Mouse (Mus musculus) liver, embryonic 13.5 days (tissue): ENCODE measurements around the gene Fbxo24. TPM values are rescaled to one million over a fixed set of nuclear protein-coding genes. Genes with fewer than 3 reads are reported as not detected.

Experiments
- ATAC-seq: fragments of 200-750 bp; cut with Nextera tagmentation; 2 replicates; pipeline ENCODE4 v1.8.0; 2017; ENCODE audit warnings: low read depth, mild to moderate bottlenecking, moderate number of reproducible peaks, moderate library complexity
- DNase-seq: peaks from one replicate; pipeline ENCODE4 v3.0.0; 2022
- H3K27ac ChIP-seq: fragments of 300-500 bp; sonication (generic); 2 replicates; pipeline ENCODE4 v1.5.1; 2015; ENCODE audit warnings: moderate library complexity, mild to moderate bottlenecking, inconsistent platforms
- H3K27me3 ChIP-seq: fragments of 300-500 bp; sonication (generic); 2 replicates; pipeline ENCODE4 v1.6.1; 2015; ENCODE audit warnings: mild to moderate bottlenecking, inconsistent platforms
- H3K36me3 ChIP-seq: fragments of 300-500 bp; sonication (generic); 2 replicates; pipeline ENCODE4 v1.6.1; 2015; ENCODE audit warnings: mild to moderate bottlenecking, inconsistent platforms
- H3K4me1 ChIP-seq: fragments of 300-500 bp; sonication (generic); replicated peaks from 2 replicates; pipeline ENCODE4 v1.6.1; 2015; ENCODE audit warnings: inconsistent platforms
- H3K4me2 ChIP-seq: fragments of 300-500 bp; sonication (generic); 2 replicates; pipeline ENCODE4 v1.6.1; 2015; ENCODE audit warnings: inconsistent platforms, mild to moderate bottlenecking, moderate library complexity
- H3K4me3 ChIP-seq: fragments of 300-500 bp; sonication (generic); replicated peaks from 2 replicates; pipeline ENCODE4 v1.5.1; 2015; ENCODE audit warnings: mild to moderate bottlenecking, inconsistent platforms
- H3K9ac ChIP-seq: fragments of 300-500 bp; sonication (generic); 2 replicates; pipeline ENCODE4 v1.6.1; 2015; ENCODE audit warnings: mild to moderate bottlenecking, inconsistent platforms
- H3K9me3 ChIP-seq: fragments of 300-500 bp; sonication (generic); replicated peaks from 2 replicates; pipeline ENCODE4 v1.6.1; 2016; ENCODE audit warnings: inconsistent platforms
- WGBS: fragments of 180-500 bp; shearing (Covaris S2); methylation state at CpG from one replicate; pipeline ENCODE4 v1.1.7; 2015; ENCODE audit not compliant: insufficient replicate concordance; 5-methylcytosine and 5-hydroxymethylcytosine counted together
- polyA plus RNA-seq: library from polyadenylated mRNA; unstranded; fragments of >200 nt; fragmentation: Nextera tagmentation; extraction: Ambion mirVana; gene quantifications from 2 replicates; pipeline ENCODE4 v1.2.1, GENCODE M21; 2015

Gene Fbxo24
- polyA plus RNA-seq, 1 experiment from 2014 or later, result not detected

- Histone ChIP-seq H3K4me2 (no peak within 1 kb of the TSS), H3K4me1 (peaks cover 45% of the 10 kb centered on the region), H3K4me3 (no peak within 1 kb of the TSS), H3K27me3 (peaks cover 12% of the 10 kb centered on the region), H3K9me3 (no peaks in the 10 kb centered on the region), H3K9ac (no peak within 1 kb of the TSS), H3K27ac (no peak within 1 kb of the TSS), H3K36me3 (no peaks in the 10 kb centered on the region)
- ATAC-seq (no peak), DNase-seq (no peak)
- 48% methylated on average over 11 of the region's 11 CpGs for WGBS
These were observed 15.3 kb downstream of the Fbxo24 start, which contains the start of gene Pcolce for GRCm38 (mm10) chr5:137613550-137613949. Gene Pcolce (minus strand): TSS chr5:137613784.

- Histone ChIP-seq H3K4me1 (peaks cover 50% of the 10 kb centered on the region), H3K4me2 (no peak overlapping the region), H3K4me3 (no peak overlapping the region), H3K27ac (no peak overlapping the region), H3K9me3 (no peaks in the 10 kb centered on the region), H3K36me3 (no peaks in the 10 kb centered on the region), H3K9ac (no peak overlapping the region), H3K27me3 (peaks cover 17% of the 10 kb centered on the region)
- WGBS, result 68% methylated on average over 5 of the region's 5 CpGs
- ATAC-seq, result no peak
- DNase-seq, result no peak
These were observed 15.7 kb downstream of the Fbxo24 start for GRCm38 (mm10) chr5:137613076-137613475.

- Histone ChIP-seq H3K36me3 (peaks cover 4% of the 10 kb centered on the region; the same call in 1 of the 2 replicates), H3K9ac (0 out of 2 replicates have a peak overlapping the region, but pooled peaks have one; percentile 4), H3K4me2 (peak overlapping the region; percentile 32), H3K27me3 (peaks cover 20% of the 10 kb centered on the region), H3K9me3 (no peaks in the 10 kb centered on the region), H3K4me1 (peaks cover 52% of the 10 kb centered on the region), H3K4me3 (peak overlapping the region; percentile 16; the same call in 1 of the 2 replicates), H3K27ac (peak overlapping the region; percentile 74)
- DNase-seq, result no peak
- peak; percentile 46 for ATAC-seq
- WGBS, result 24% methylated on average over 6 of the region's 6 CpGs
These were observed 17.6 kb downstream of the Fbxo24 start for GRCm38 (mm10) chr5:137611245-137611602.

GRCm38 (mm10) chr5:137610548-137611244, 18.1 kb downstream of the Fbxo24 start:
- WGBS, result 30% methylated on average over 12 of the region's 12 CpGs
- DNase-seq (no peak), ATAC-seq (no peak)
- H3K27ac ChIP-seq, result peak overlapping the region; percentile 74
- H3K4me3 ChIP-seq, result peak overlapping the region; percentile 16
- H3K9ac ChIP-seq, result peak overlapping the region; percentile 29; the same call in 1 of the 2 replicates
- peaks cover 4% of the 10 kb centered on the region; the same call in 1 of the 2 replicates for H3K36me3 ChIP-seq
- peak overlapping the region; percentile 32 for H3K4me2 ChIP-seq
- H3K4me1 ChIP-seq, result peaks cover 57% of the 10 kb centered on the region
- H3K9me3 ChIP-seq, result no peaks in the 10 kb centered on the region
- H3K27me3 ChIP-seq, result peaks cover 20% of the 10 kb centered on the region

GRCm38 (mm10) chr5:137610056-137610455, 18.7 kb downstream of the Fbxo24 start:
- H3K4me3 ChIP-seq, result peak overlapping the region; percentile 16
- H3K27ac ChIP-seq, result 0 out of 2 replicates have a peak overlapping the region, but pooled peaks have one; percentile 13
- peaks cover 64% of the 10 kb centered on the region for H3K4me1 ChIP-seq
- no peak for DNase-seq
- H3K36me3 ChIP-seq, result peaks cover 7% of the 10 kb centered on the region; the same call in 1 of the 2 replicates
- peak overlapping the region; percentile 29; the same call in 1 of the 2 replicates for H3K9ac ChIP-seq
- 82% methylated on average over 4 of the region's 4 CpGs for WGBS
- peaks cover 20% of the 10 kb centered on the region for H3K27me3 ChIP-seq
- H3K4me2 ChIP-seq, result peak overlapping the region; percentile 32
- H3K9me3 ChIP-seq, result no peaks in the 10 kb centered on the region
- no peak for ATAC-seq

GRCm38 (mm10) chr5:137609292-137609691, 19.5 kb downstream of the Fbxo24 start:
- DNase-seq (no peak), ATAC-seq (no peak)
- no peak overlapping the region for H3K4me2 ChIP-seq
- no peak overlapping the region for H3K4me3 ChIP-seq
- peaks cover 71% of the 10 kb centered on the region for H3K4me1 ChIP-seq
- peaks cover 7% of the 10 kb centered on the region; the same call in 1 of the 2 replicates for H3K36me3 ChIP-seq
- no peaks in the 10 kb centered on the region for H3K9me3 ChIP-seq
- H3K27me3 ChIP-seq, result peaks cover 20% of the 10 kb centered on the region
- no peak overlapping the region for H3K27ac ChIP-seq
- no peak overlapping the region for H3K9ac ChIP-seq
- 55% methylated on average over 3 of the region's 3 CpGs for WGBS

- 0 out of 2 replicates have a peak overlapping the region, but pooled peaks have one; percentile 9 for H3K9ac ChIP-seq
- ATAC-seq, result no peak
- H3K27ac ChIP-seq, result no peak overlapping the region; the same call in 1 of the 2 replicates
- no peak overlapping the region for H3K4me3 ChIP-seq
- H3K4me1 ChIP-seq, result peaks cover 75% of the 10 kb centered on the region
- peaks cover 20% of the 10 kb centered on the region for H3K27me3 ChIP-seq
- peaks cover 7% of the 10 kb centered on the region; the same call in 1 of the 2 replicates for H3K36me3 ChIP-seq
- 0 out of 2 replicates have a peak overlapping the region, but pooled peaks have one; percentile 10 for H3K4me2 ChIP-seq
- DNase-seq, result no peak
- no peaks in the 10 kb centered on the region for H3K9me3 ChIP-seq
- 45% methylated on average over 22 of the region's 23 CpGs for WGBS
These were observed 20.1 kb downstream of the Fbxo24 start for GRCm38 (mm10) chr5:137608654-137609190.

GRCm38 (mm10) chr5:137607860-137608653, 20.7 kb downstream of the Fbxo24 start:
- Histone ChIP-seq H3K27ac (no peak overlapping the region; the same call in 1 of the 2 replicates), H3K27me3 (peaks cover 20% of the 10 kb centered on the region), H3K4me1 (peaks cover 76% of the 10 kb centered on the region), H3K4me3 (no peak overlapping the region), H3K36me3 (peaks cover 7% of the 10 kb centered on the region; the same call in 1 of the 2 replicates), H3K4me2 (0 out of 2 replicates have a peak overlapping the region, but pooled peaks have one; percentile 10), H3K9ac (0 out of 2 replicates have a peak overlapping the region, but pooled peaks have one; percentile 15), H3K9me3 (no peaks in the 10 kb centered on the region)
- DNase-seq (no peak), ATAC-seq (no peak)
- WGBS, result 41% methylated on average over 26 of the region's 26 CpGs

GRCm38 (mm10) chr5:137601365-137601729, 27.5 kb downstream of the Fbxo24 start:
- ATAC-seq (no peak), DNase-seq (peak; percentile 32)
- Histone ChIP-seq H3K27me3 (no peaks in the 10 kb centered on the region), H3K4me1 (peaks cover 80% of the 10 kb centered on the region), H3K4me3 (peak overlapping the region; percentile 83), H3K4me2 (peak overlapping the region; percentile 100), H3K36me3 (peaks cover 19% of the 10 kb centered on the region), H3K9ac (peak overlapping the region; percentile 78), H3K9me3 (no peaks in the 10 kb centered on the region), H3K27ac (peak overlapping the region; percentile 85)
- under 1% methylated on average over 22 of the region's 22 CpGs for WGBS

- Histone ChIP-seq H3K4me2 (peak within 1 kb of the TSS; percentile 100), H3K4me3 (peak within 1 kb of the TSS; percentile 83), H3K27ac (peak within 1 kb of the TSS; percentile 91), H3K36me3 (peaks cover 19% of the 10 kb centered on the region), H3K4me1 (peaks cover 77% of the 10 kb centered on the region), H3K9ac (peak within 1 kb of the TSS; percentile 91), H3K9me3 (no peaks in the 10 kb centered on the region), H3K27me3 (no peaks in the 10 kb centered on the region)
- WGBS, result under 1% methylated on average over 41 of the region's 41 CpGs
- ATAC-seq (peak; percentile 92), DNase-seq (peak; percentile 96)
These were observed 28.0 kb downstream of the Fbxo24 start, which contains the start of gene Mospd3 for GRCm38 (mm10) chr5:137600619-137601364. Gene Mospd3 (minus strand): TSS chr5:137601058.
